Mouse (Mus musculus) right cerebral cortex, postnatal 4 days (tissue): ENCODE results near the gene Vamp3.

Source experiments
- DNase-seq: peaks from one replicate; pipeline ENCODE4 v3.0.0-alpha.2; 2022

Gene Vamp3

DNA sequence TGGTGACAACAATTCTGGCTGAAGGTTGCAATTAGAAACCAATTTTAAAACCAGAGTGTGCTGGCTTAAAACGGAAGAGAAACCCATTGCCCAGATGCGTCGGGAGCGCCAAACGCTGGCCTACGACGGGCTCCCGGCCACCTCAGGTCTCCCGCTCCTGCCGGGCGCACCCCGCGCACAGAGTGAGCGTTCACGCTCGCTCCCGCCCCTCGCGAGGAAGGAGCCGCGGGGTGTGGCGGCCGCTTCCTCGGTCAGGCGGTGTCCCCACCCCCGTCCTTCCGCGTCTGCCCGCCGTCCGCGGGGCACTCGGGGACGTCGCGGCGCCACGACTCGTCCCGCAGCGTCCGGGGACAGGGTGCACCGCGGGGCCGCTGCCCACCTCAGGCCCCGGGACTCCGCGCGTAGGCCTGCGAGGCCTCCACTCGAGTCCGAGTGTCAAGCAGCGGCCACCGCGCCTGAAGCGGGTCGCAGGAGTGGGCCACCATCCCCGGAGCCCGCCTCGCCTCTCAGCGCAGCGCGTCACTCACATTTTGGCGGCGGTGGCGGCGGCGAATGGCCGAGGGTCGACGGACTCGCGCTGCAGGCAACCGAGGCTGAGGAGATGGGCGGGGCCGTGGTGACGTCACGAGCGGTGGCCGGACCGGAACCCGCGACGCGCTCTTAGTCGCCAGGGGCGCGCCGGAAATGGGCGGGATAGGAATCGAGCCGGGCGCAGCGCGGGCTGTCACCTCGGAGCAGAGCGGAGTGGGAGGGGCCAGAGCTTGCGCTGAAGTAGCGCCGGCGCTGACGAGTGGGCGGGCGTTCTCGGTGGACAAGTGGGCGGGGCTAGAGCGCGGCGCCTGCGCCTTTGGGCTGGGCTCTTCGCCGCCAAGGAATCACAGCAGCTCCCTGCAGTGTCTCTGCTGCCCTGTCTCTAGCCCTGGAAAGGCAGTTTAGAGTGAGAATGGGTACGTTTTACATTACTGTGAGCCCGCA lies at the start of gene Vamp3:
Gene Vamp3 (minus strand): TSS at position 617 of the 975 bp plus-strand sequence.
- DNase-seq: peak; percentile 99

DNA sequence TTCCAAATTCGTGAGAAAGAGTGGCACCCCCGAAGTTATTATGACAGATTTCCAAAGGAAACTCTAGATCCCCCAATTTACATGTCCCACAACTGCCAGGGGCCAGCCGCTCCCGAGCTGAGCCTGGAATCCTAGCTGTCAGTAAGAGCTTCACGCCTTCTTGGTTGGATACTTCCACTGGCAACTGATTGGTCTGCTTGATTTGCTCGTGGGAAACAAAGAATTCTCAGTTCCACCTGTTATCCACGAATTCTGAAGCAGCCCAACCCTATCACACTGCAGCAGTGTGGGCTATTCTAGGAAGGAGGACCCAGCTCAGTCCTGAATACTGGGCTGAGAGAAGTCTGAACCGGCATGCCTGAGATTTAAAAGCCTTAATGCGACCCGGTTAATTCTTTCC lies 48.7 kb upstream of the Vamp3 start:
- DNase-seq: no peak

DNA sequence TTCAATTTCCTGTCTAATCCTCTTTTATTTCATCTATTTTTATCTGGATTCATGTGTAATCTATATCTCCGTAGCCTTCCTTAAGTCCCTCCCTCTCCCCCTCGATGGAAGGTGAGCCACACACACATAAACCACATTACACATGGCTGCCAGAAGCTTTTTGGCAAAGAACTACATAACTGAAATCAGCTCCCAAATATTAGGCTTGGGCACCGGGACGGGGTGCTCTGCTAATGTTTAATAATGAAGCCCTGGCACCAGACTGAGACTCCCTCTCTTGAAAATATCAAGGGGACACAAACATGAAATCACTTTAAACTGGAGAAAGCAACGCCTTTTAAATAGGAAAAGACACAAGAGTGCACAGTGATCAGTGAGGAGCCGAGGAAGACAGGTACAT lies 48.1 kb upstream of the Vamp3 start:
- no peak for DNase-seq

DNA sequence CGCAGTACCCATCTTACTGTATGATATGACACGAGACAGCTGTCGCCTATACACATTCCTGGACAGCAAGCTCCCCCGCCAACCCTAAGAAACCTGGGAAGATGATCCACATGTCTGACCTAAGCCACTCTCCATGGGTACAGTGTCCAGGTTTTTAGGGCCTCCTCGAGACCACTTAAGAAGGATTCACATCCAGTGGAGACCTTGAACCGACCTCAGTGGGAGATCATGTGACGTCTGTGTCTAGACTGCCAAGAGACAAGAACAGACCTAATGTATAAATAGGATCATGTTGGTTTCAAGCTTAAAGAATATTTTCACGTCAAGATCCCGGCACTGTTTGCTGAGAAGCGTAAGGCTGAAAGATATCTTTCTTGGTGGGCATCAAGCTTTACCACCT lies 46.4 kb upstream of the Vamp3 start:
- no peak for DNase-seq

DNA sequence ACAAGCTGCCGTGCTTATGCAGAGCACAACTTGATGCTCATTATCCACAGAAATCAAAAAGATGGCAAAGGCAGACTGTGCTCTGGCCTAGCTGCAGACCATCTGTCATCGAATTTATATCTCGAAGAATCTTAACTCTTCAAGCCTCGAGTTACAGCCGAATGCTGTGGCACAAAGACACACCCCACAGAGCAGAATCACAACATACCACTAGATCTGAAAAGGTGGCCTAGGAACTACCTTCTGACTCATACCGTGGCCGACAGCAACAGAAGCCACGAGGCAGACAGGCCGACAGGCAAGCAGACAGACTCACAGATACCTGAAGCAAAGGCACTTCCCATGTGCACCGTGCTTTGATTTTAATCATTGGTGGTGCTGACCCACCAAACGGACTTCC lies 45.9 kb upstream of the Vamp3 start:
- DNase-seq: no peak

DNA sequence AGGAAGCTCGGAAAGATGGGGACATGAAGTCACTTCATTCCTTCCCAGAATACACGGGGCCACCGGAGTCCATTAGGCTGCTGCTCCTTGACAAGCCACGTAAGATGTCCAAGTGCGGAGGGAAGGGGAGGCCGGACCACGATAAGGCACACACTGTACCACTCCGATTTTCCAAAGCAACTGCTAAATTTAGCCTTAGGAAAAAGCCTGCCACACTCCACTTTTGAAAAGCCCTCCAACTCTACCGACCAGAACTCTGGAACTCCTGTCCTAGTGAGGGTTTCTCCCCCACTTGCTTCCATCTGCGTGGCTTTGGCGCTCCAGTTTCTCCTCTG lies 39.3 kb upstream of the Vamp3 start:
- no peak for DNase-seq

DNA sequence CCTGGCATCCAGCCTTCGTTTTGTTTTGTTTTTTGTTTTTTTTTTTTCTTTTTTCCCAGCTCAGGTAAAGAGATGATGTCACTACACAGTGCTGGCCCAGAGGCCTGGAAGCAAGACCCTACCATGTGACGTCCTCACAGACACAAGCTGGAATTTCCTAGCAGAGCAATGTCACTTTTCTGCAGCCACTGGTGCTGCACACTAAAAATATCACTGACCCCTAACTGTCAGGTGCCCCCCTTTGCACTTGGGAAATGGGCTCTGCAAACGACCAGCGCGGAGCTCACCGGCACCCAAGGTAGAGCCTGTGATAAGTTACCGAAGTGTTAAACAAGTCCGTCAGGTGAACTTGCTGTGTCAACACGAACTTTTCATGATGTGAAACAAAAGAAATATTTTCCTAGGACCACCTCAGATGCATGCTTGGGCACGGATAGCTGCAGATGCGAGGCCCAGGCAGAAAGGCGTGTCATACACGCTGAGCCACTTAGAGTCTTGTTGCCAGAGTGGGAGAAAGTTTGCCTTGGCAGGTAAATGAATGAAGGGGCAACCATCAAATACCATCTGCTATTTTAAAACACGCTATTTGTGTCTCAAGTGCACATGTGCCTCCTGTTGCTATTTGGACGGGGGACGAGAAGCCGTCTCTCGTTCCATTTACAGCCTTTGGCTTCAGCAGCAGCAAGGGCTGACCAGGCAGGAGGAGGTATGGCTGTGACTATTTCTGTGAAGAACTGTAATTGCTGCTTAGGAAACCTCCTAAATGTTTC lies 38.8 kb upstream of the Vamp3 start:
- DNase-seq: no peak

DNA sequence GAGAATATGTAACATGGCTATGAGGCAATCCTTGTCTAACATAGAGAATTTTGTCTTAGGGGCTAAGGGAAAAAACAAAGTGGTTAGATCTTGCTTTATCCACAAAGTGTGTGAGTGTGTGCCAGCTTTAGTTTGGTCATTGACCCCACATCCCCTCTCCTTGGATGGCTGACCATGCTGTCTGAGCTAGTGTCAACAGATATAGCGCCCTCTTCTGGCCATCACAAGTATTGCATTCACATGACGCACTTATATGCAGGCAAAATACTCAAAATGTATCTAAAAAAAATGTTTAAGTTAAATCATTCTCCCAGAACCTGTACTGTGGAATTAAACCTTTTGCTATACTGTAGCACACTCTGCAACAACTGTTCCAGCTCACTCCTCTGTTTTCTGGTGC lies 37.4 kb upstream of the Vamp3 start:
- DNase-seq: peak; percentile 64

DNA sequence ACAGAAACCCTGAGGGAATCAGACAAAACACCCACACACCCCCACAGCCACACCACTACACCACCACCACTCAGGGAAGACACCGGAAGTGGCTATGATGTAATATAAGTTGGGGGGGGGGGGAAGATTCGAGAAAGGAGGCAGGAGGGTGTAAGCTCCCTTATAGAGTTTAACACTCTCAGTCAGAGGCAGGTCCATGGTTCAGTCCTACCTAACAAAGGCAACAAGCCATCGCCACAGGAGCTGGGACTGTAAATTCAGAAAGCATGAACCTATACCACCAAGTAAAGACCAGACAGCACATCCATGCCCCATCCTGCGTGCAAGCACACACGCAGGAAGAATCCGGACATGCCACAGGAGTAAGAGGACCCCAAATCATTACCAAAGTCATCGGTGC lies 31.5 kb upstream of the Vamp3 start, which contains the start of gene Gm13090:
Gene Gm13090 (plus strand): TSS at position 301 of the 400 bp plus-strand sequence.
- DNase-seq: no peak

DNA sequence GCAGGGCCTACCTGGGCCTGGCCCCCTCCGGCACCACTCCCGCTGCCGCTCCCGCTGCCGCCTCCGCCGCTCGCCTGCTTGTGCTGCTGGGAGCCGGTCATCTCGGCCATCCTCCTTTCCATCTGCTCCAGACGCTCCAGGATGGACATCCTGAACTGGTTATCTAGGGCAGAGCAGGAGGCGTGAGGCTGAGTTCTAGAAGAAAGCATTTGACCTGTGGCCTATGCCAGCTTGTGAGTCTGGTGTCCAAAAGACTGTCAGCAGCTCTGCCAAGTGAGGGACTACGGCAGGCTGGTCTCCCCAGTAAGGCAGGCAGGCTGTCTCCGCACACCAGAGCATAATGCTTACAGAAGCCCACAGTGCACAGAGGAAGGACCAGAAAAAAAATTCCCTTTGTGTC lies 31.1 kb upstream of the Vamp3 start:
- no peak for DNase-seq

DNA sequence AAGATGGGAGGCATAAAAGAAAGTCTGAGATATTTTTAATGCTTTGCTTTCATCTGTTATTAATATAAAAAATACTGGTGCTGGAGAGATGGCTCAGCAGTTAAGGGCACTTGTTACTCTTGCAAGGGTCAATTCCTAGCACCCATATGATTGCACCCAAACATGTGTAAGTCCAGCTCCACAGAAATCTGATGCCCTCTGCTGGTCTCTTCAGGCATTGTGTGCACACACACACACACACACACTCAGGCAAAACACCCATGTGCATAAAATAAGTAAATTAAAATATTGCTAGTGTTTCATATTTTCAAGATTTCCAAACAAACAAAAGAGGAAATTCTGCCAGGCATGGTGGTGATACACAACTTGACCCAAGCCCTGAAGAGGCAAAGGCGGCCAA lies 29.6 kb upstream of the Vamp3 start:
- no peak for DNase-seq

DNA sequence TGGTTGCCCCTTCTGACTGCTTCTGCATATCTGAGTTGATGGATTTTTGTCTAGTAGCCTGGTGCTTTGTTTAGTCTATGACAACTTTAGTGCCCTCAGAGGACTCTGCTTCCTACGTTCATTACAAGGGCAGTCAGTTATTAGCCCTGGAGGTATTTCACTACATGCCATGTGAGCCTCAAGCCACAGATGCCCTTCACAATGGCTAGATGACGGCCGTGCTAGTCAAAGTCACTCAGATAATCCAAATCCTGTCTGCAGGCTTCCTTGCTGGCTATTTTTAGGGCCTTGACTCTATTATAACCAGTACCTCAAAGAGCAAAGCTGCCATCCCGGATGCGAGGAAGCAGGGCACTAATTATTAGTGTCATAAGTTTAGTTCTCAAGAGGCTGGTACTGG lies 25.3 kb upstream of the Vamp3 start:
- DNase-seq: no peak

DNA sequence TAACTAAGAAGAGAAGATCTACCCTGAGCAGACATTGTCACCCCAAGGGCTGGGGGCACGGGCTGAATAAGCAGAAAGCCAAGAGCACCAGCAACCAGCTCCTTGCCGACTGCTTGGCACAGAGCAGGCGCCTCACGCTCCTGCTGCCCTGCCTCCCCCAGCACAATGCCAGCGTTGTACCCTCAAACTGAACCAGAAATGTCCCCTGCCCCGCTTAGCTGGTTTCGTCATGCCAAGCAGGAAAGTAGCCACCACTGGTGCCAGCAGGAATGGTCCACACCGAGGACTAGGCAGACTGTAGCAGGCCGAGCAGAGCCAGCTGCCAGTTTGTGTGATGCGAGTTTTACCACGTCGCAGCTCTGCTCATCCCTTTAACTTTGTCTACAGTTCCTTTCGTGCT lies 24.2 kb upstream of the Vamp3 start:
- DNase-seq: no peak

DNA sequence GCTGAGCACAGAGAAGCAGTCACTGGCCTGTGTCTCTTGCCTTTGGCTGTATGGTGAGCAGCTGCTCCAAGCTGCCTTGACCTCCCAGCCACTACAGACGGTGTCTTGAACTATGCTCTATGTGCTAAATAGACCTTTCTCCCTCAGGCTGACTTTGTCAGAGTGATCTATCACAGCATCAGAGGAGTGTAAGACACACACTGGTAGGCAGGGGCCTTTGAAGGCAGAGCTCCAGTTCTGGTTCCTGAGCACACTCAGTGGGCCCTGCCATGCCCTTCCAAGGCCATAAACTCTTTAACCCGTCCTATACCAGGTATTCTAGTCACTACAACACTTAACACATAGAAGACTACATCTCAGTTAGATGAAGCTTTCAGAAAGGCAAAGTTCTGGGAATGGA lies 23.6 kb upstream of the Vamp3 start:
- DNase-seq: no peak

DNA sequence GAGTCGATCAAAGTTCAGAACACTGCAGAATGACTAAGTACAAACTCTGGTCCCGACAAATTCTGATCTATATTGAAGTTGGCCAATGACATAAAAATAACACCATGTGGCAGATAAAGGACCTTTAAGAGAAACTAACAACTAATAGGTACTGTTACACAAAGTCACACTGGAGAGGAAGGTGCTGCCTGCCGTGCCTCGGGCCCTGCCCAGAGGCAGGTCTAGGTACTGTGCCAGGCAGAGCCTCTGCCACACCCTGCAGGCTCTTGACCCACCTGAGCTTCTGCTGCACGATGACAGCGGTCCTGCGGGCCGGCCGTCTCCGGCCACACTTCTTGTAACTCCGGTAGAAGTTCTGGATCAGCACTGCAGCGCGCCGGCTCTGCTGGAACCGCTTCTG lies 17.1 kb upstream of the Vamp3 start:
- DNase-seq: no peak

DNA sequence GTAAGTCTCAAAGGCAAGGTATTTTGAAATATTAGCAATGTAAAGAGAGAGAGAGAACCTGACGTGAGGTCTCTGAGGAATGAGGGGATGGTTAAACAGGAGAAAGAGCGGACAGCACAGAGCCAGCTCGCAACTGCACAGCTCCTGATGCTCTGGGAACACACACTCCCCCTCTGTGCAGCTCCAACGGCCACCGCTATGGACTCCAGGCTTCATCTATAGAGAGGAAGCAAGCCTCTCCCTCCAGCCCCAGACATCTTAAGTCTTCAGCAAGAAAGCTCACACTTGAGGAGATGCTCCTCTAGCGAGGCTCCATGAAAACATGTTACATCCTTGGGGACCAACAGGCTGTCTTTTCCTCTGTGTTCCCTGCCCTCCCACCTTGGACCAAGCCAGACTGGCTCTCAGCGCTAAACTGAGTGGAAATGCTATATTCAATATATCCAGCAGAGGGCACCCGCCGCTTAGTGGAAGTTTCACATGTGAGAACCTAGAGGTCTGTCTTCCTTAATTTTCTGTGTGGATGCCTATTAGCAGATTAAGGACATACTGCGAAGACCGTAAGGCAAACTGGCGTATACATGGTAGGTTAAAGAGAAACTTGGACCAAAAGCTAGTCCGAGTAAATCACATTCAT lies 15.5 kb upstream of the Vamp3 start:
- DNase-seq: peak; percentile 73

DNA sequence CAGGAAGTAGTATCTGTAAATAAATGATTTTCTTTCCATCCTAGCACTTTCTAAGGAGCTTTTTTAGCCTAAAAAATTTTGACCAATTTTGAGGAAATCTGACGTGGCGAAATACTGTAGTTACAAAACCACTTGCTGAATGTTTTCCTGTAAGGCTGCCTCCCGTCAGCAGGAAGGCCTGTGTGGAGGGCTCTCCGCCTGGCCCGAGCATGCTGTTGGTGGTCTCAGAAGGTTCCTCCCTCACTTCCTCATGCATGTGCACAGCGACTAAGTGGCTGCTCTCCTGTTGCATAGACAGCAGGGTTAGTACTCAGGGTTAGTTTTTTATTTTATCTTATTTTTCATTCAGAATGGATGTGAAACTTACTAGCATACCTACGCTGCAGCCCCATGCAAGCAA lies 13.2 kb upstream of the Vamp3 start:
- DNase-seq: no peak

DNA sequence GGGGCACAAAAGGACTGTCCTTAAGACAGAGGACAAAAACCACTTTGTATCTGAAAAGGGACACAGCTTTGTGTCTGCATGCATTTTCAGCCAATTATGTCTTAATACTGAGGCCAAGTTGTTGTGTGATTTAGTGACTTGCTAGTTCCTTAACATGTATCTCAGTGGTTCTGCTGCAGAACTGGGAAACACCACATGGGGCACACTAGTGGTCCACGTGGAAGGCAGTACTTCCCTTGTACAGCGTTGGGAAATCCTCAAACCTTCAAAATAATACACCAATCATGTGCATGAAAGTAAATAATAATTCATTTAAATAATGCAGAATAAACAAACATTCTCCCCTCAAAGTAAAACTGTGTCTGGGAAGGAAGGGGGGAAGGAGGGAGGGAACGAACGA lies 11.0 kb upstream of the Vamp3 start:
- no peak for DNase-seq

DNA sequence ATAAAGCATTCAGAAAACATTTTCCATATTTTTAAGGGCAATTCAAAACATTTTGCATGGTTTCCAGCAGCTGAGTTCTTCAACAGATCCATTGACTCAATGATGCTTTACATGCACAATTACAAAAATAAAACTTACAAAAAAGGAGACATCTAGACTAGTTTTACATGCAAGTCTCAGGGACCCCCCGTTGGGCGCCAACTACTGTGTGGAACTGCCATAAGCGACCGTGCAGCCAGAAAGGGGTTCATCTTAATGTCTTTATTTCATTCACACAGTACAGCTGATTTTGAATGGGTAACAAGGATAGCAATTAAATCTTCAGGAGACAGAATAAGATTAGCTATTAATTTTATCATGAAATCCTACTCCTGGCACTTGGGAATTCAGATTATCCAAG lies 1.8 kb upstream of the Vamp3 start:
- DNase-seq: no peak

DNA sequence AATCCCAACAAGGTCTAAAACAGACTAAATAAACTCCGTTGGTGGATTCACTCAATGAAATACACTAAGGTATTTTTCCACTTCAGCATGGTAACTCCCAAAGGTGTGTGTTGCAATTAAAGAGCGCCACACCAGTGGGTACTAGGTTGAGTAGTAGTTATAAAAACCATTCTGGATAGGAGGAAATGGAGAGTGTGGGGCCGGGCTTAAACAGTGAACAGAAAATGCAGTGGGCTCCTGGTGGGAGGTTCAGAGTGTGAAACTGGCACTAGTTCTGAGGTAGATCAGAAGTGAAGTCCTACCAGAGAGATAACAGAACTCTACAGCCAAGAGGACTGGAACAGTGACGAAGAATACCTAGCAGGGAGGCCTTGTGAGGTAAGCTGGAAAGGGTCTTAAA lies 871 bp upstream of the Vamp3 start:
- DNase-seq: no peak

DNA sequence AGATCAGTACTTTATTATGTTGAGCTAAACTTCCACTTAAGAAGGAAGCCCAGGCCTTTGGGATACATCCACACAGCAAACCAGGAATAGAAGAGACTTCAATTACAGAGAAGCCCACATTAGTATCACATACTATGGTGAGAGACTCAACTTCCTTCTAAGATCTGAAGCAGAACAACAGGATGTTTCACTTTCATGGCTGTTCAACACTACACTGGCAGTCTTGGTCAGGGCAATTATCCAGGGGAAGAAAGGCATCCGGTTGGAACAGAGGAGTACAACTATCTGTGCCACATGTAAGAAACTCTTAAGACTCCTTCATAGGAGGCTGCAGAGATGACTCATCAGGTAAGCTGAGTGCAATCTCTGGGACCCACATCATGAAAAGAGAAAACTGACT lies 6.6 kb downstream of the Vamp3 start:
- DNase-seq: no peak

DNA sequence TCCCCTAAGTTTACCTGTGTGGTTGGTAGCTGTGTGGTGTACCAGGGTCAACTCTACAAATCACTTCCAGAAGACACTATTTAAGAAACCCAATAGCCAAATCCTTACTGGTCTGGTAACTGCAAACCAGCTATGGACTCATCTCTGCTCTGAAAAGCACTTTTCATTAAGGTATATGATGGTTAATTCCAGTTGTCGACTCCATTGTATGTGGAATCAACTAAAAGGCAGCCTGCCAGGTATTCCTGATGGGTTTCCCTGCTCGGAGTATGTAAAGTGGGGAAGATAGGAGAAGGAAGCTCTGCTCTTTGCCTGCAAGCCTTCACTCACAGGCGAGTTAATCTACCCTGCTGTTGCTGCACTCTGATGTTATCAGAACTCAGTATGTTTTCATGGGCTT lies 11.2 kb downstream of the Vamp3 start:
- no peak for DNase-seq

DNA sequence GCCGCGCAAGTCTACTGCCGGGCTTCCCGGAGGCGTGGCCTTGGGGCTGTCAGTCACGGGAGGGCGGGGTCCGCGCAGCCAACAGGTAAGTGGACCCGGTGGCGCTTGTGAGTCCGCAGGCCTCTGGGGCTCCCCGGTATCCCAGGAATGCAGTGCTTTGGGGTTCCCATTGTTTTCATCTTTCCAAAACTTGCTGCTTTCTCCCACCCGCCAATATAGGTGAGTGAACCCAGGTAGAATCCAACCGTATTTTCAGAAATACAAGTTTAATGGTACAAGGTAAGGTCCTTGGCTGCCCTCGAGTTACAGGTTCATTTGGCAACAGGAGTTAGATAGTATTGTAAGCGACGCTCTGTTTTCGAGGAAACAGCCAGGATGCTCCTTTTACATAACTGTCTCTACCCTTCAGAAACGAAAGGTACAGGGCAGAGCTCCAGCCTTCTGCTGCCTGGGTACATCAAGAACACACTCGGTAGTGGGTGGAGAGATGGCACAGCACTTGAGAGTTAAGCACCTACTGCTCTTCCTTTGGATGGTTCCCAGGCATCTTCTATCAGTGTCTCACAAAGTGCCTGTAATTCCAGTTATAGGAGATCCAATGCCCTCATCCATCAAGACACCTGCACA lies 12.7 kb downstream of the Vamp3 start:
- no peak for DNase-seq
